Mouse (Mus musculus): ENCODE measurements around the gene Vcl. TPM values are rescaled to one million over a fixed set of nuclear protein-coding genes. Genes with fewer than 3 reads are reported as not detected.

Vcl gene
- polyA plus RNA-seq, 1 experiment, result 14.7 TPM

- Histone ChIP-seq H3K4me1 (replicated peaks; ENCODE audit: control insufficient read depth, insufficient read depth, low read length) (no peaks in the 10 kb centered on the region), H3K36me3 (ENCODE audit: control insufficient read depth, insufficient read depth, low read length) (no peaks in the 10 kb centered on the region), H3K27ac (ENCODE audit: control insufficient read depth, insufficient read depth, low read length) (no peak overlapping the region), H3K27me3 (ENCODE audit: control insufficient read depth, insufficient read depth, low read length) (no peaks in the 10 kb centered on the region), H3K4me3 (ENCODE audit: control insufficient read depth, insufficient read depth, low read length) (no peak overlapping the region)
- no peak for TF ChIP-seq CTCF (IDR thresholded peaks at IDR 0.05; ENCODE audit: borderline replicate concordance, control insufficient read depth, extremely low read depth, insufficient read depth, low read length, poor library complexity)
- TF ChIP-seq POLR2A (IDR thresholded peaks at IDR 0.05; ENCODE audit: control insufficient read depth, extremely low read depth, insufficient read depth, low read length, poor library complexity), result no peak
- 81% methylated on average over 4 of the region's 4 CpGs for WGBS
- DNase-seq, result no peak
Measured at GRCm38 (mm10) chr14:20963863-20964262, 34.7 kb downstream of the Vcl start.

- Histone ChIP-seq H3K4me3 (ENCODE audit: control insufficient read depth, insufficient read depth, low read length) (no peak overlapping the region), H3K36me3 (ENCODE audit: control insufficient read depth, insufficient read depth, low read length) (no peaks in the 10 kb centered on the region), H3K4me1 (replicated peaks; ENCODE audit: control insufficient read depth, insufficient read depth, low read length) (no peaks in the 10 kb centered on the region), H3K27ac (ENCODE audit: control insufficient read depth, insufficient read depth, low read length) (no peak overlapping the region), H3K27me3 (ENCODE audit: control insufficient read depth, insufficient read depth, low read length) (no peaks in the 10 kb centered on the region)
- DNase-seq, result no peak
- WGBS, result 88% methylated on average over 2 of the region's 2 CpGs
- TF ChIP-seq POLR2A (IDR thresholded peaks at IDR 0.05; ENCODE audit: control insufficient read depth, extremely low read depth, insufficient read depth, low read length, poor library complexity) (no peak), CTCF (IDR thresholded peaks at IDR 0.05; ENCODE audit: borderline replicate concordance, control insufficient read depth, extremely low read depth, insufficient read depth, low read length, poor library complexity) (no peak)
Measured at GRCm38 (mm10) chr14:20964285-20964684, 35.1 kb downstream of the Vcl start.

- Histone ChIP-seq H3K27me3 (ENCODE audit: control insufficient read depth, insufficient read depth, low read length) (no peaks in the 10 kb centered on the region), H3K27ac (ENCODE audit: control insufficient read depth, insufficient read depth, low read length) (no peak overlapping the region), H3K36me3 (ENCODE audit: control insufficient read depth, insufficient read depth, low read length) (no peaks in the 10 kb centered on the region), H3K4me3 (ENCODE audit: control insufficient read depth, insufficient read depth, low read length) (no peak overlapping the region), H3K4me1 (replicated peaks; ENCODE audit: control insufficient read depth, insufficient read depth, low read length) (no peaks in the 10 kb centered on the region)
- over 99% methylated on average over 3 of the region's 3 CpGs for WGBS
- no peak for TF ChIP-seq CTCF (IDR thresholded peaks at IDR 0.05; ENCODE audit: borderline replicate concordance, control insufficient read depth, extremely low read depth, insufficient read depth, low read length, poor library complexity)
- TF ChIP-seq POLR2A (IDR thresholded peaks at IDR 0.05; ENCODE audit: control insufficient read depth, extremely low read depth, insufficient read depth, low read length, poor library complexity), result no peak
- DNase-seq, result no peak
Measured at GRCm38 (mm10) chr14:20966959-20967670, 37.9 kb downstream of the Vcl start.

- H3K27me3 ChIP-seq (ENCODE audit: control insufficient read depth, insufficient read depth, low read length), result no peaks in the 10 kb centered on the region
- no peaks in the 10 kb centered on the region for H3K4me1 ChIP-seq (replicated peaks; ENCODE audit: control insufficient read depth, insufficient read depth, low read length)
- H3K36me3 ChIP-seq (ENCODE audit: control insufficient read depth, insufficient read depth, low read length), result no peaks in the 10 kb centered on the region
- no peak overlapping the region for H3K4me3 ChIP-seq (ENCODE audit: control insufficient read depth, insufficient read depth, low read length)
- WGBS, result 96% methylated on average over 1 of the region's 1 CpGs
- H3K27ac ChIP-seq (ENCODE audit: control insufficient read depth, insufficient read depth, low read length), result no peak overlapping the region
- DNase-seq, result no peak
- TF ChIP-seq POLR2A (IDR thresholded peaks at IDR 0.05; ENCODE audit: control insufficient read depth, extremely low read depth, insufficient read depth, low read length, poor library complexity) (no peak), CTCF (IDR thresholded peaks at IDR 0.05; ENCODE audit: borderline replicate concordance, control insufficient read depth, extremely low read depth, insufficient read depth, low read length, poor library complexity) (no peak)
Measured at GRCm38 (mm10) chr14:20969066-20969465, 39.9 kb downstream of the Vcl start.

- no peaks in the 10 kb centered on the region for H3K4me1 ChIP-seq (replicated peaks; ENCODE audit: control insufficient read depth, insufficient read depth, low read length)
Measured at GRCm38 (mm10) chr14:20970389-20970788, 41.2 kb downstream of the Vcl start.

GRCm38 (mm10) chr14:20970927-20971326 is 41.7 kb downstream of the Vcl start:
- Histone ChIP-seq H3K27ac (ENCODE audit: control insufficient read depth, insufficient read depth, low read length) (no peak overlapping the region), H3K4me3 (ENCODE audit: control insufficient read depth, insufficient read depth, low read length) (no peak overlapping the region), H3K4me1 (replicated peaks; ENCODE audit: control insufficient read depth, insufficient read depth, low read length) (no peaks in the 10 kb centered on the region), H3K27me3 (ENCODE audit: control insufficient read depth, insufficient read depth, low read length) (no peaks in the 10 kb centered on the region), H3K36me3 (ENCODE audit: control insufficient read depth, insufficient read depth, low read length) (no peaks in the 10 kb centered on the region)
- TF ChIP-seq CTCF (IDR thresholded peaks at IDR 0.05; ENCODE audit: borderline replicate concordance, control insufficient read depth, extremely low read depth, insufficient read depth, low read length, poor library complexity) (no peak), POLR2A (IDR thresholded peaks at IDR 0.05; ENCODE audit: control insufficient read depth, extremely low read depth, insufficient read depth, low read length, poor library complexity) (no peak)
- DNase-seq, result no peak
- WGBS, result 94% methylated on average over 9 of the region's 9 CpGs

More at GRCm38 (mm10) chr14:20970389-20970788, 41.2 kb downstream of the Vcl start:
- no peaks in the 10 kb centered on the region for H3K36me3 ChIP-seq (ENCODE audit: control insufficient read depth, insufficient read depth, low read length)
- WGBS, result 78% methylated on average over 6 of the region's 6 CpGs
- DNase-seq, result no peak
- H3K4me3 ChIP-seq (ENCODE audit: control insufficient read depth, insufficient read depth, low read length), result no peak overlapping the region
- H3K27ac ChIP-seq (ENCODE audit: control insufficient read depth, insufficient read depth, low read length), result no peak overlapping the region
- TF ChIP-seq POLR2A (IDR thresholded peaks at IDR 0.05; ENCODE audit: control insufficient read depth, extremely low read depth, insufficient read depth, low read length, poor library complexity), result no peak
- no peak for TF ChIP-seq CTCF (IDR thresholded peaks at IDR 0.05; ENCODE audit: borderline replicate concordance, control insufficient read depth, extremely low read depth, insufficient read depth, low read length, poor library complexity)
- no peaks in the 10 kb centered on the region for H3K27me3 ChIP-seq (ENCODE audit: control insufficient read depth, insufficient read depth, low read length)
